Mouse (Mus musculus) forebrain, postnatal 0 days (tissue): ENCODE measurements around the gene Cbr2. TPM values are rescaled to one million over a fixed set of nuclear protein-coding genes. Genes with fewer than 3 reads are reported as not detected.
"Not testable (repeated sequence)": the region's sequence is repeated elsewhere in the genome, so short reads cannot be mapped to it uniquely, and the experiment has no call there.

Source experiments
- ATAC-seq: fragments of 200-750 bp; cut with Nextera tagmentation; 2 replicates; pipeline ENCODE4 v1.8.0; 2017; ENCODE audit warnings: mild to moderate bottlenecking, moderate library complexity
- DNase-seq: peaks from one replicate; pipeline ENCODE4 v3.0.0-alpha.2; 2015
- H3K27ac ChIP-seq: fragments of 300-500 bp; sonication (generic); 2 replicates; pipeline ENCODE4 v1.5.1; 2014; ENCODE audit warnings: low read depth, mild to moderate bottlenecking, antibody characterized with exemption, low read length, moderate library complexity, mixed read lengths
- H3K27me3 ChIP-seq: fragments of 300-500 bp; sonication (generic); 2 replicates; pipeline ENCODE4 v1.6.1; 2014; ENCODE audit warnings: mild to moderate bottlenecking, low read length, mixed read lengths; ENCODE audit not compliant: insufficient read depth
- H3K36me3 ChIP-seq: fragments of 300-500 bp; sonication (generic); 2 replicates; pipeline ENCODE4 v1.6.1; 2014; ENCODE audit warnings: mild to moderate bottlenecking, moderate library complexity; ENCODE audit not compliant: insufficient read depth
- H3K4me1 ChIP-seq: fragments of 300-500 bp; sonication (generic); 2 replicates; pipeline ENCODE4 v1.6.1; 2014; ENCODE audit warnings: antibody characterized with exemption; ENCODE audit not compliant: insufficient read depth
- H3K4me2 ChIP-seq: fragments of 300-500 bp; sonication (generic); 2 replicates; pipeline ENCODE4 v1.6.1; 2014; ENCODE audit warnings: low read depth, mild to moderate bottlenecking, moderate library complexity
- H3K4me3 ChIP-seq: fragments of 300-500 bp; sonication (generic); 2 replicates; pipeline ENCODE4 v1.5.1; 2014; ENCODE audit warnings: low read depth, low read length, mixed read lengths
- H3K9ac ChIP-seq: fragments of 300-500 bp; sonication (generic); 2 replicates; pipeline ENCODE4 v1.6.1; 2014; ENCODE audit warnings: mild to moderate bottlenecking
- H3K9me3 ChIP-seq: fragments of 300-500 bp; sonication (generic); 2 replicates; pipeline ENCODE4 v1.6.1; 2016; ENCODE audit warnings: low read length
- CTCF ChIP-seq: sonication (generic); IDR thresholded peaks from 2 replicates; pipeline ENCODE4 v1.5.1; 2016; ENCODE audit warnings: antibody characterized with exemption, control low read depth, low read depth
- WGBS: fragments of 180-500 bp; shearing (Covaris S2); extraction: QIAGEN DNeasy Blood & Tissue Kit; methylation state at CpG from one replicate; pipeline ENCODE4 v1.1.7; 2014; 5-methylcytosine and 5-hydroxymethylcytosine counted together
- polyA plus RNA-seq: library from polyadenylated mRNA; unstranded; fragments of >200 nt; fragmentation: Nextera tagmentation; extraction: Ambion mirVana; gene quantifications from 2 replicates; pipeline ENCODE4 v1.2.1, GENCODE M21; 2015
- total RNA-seq: library from RNA; depleted of rRNA; stranded (reverse); fragments of >200 nt; gene quantifications from 2 replicates; pipeline ENCODE4 v1.2.3, GENCODE M21; 2014

Gene Cbr2
- total and polyA plus RNA-seq, 2 experiments from 2014 or later = 3.1 to 3.6 TPM

- ATAC-seq (no peak), DNase-seq (no peak)
- H3K36me3 ChIP-seq = no peaks in the 10 kb centered on the region
- WGBS = 59% methylated on average over 1 of the region's 1 CpGs
- no peaks in the 10 kb centered on the region for H3K4me1 ChIP-seq
- H3K9me3 ChIP-seq = no peaks in the 10 kb centered on the region
- H3K27me3 ChIP-seq = no peaks in the 10 kb centered on the region
- no peak overlapping the region for H3K9ac ChIP-seq
- no peak overlapping the region for H3K27ac ChIP-seq
- no peak overlapping the region for H3K4me2 ChIP-seq
- TF ChIP-seq CTCF = no peak
- no peak overlapping the region for H3K4me3 ChIP-seq
Measured at GRCm38 (mm10) chr11:120768206-120768605, 36.3 kb upstream of the Cbr2 start.

GRCm38 (mm10) chr11:120767023-120767422 is 35.1 kb upstream of the Cbr2 start:
- H3K27me3 ChIP-seq, H3K9me3 ChIP-seq, H3K36me3 ChIP-seq, H3K4me1 ChIP-seq, H3K4me3 ChIP-seq, DNase-seq, ATAC-seq, H3K27ac ChIP-seq, H3K4me2 ChIP-seq, H3K9ac ChIP-seq: not testable (repeated sequence)
- 78% methylated on average over 3 of the region's 7 CpGs for WGBS

DNA sequence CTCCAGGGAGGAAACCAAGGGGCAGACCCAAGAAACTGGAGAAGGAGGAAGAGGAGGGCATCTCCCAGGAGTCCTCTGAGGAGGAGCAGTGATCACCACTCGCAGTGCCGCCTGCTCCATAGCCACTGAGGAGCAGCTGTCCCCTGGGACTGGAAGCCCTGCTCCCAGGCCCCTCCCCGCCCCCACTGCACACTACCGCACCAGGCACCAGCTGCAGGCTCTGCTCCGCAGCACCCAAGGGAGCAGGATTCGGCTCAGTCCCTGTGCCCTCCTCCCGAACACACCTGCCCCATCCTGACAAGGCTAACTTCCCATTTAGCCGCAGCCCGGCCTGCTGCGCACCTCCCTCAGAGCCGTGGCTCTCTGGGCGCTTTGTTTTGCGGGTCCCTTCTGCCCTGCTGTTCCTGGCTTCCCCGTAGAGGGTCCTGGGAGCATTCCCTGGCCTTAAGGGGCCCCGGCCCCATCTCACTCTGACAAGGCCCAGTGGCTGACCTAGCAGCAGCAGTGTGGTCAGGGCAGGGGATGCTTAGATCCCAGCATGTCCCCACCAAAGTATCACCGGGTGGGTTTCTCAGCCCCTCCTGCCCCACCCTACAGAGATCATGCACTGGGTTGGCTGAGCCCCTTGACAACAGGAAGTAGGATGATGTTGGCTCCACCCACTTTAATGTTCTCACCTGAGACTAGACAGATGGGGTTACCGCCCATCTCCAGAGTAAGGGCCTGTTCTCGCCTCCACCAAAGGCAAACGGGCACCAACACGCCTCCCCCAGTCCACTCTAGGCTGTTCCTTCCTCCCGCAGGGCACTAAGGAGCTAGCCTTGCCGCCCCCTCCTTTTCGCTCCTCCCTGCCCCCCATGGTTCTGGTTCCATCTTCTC is 31.4 kb upstream of the Cbr2 start:
- not testable (repeated sequence) for ATAC-seq, H3K9me3 ChIP-seq
- WGBS = 10% methylated on average over 6 of the region's 23 CpGs

DNA sequence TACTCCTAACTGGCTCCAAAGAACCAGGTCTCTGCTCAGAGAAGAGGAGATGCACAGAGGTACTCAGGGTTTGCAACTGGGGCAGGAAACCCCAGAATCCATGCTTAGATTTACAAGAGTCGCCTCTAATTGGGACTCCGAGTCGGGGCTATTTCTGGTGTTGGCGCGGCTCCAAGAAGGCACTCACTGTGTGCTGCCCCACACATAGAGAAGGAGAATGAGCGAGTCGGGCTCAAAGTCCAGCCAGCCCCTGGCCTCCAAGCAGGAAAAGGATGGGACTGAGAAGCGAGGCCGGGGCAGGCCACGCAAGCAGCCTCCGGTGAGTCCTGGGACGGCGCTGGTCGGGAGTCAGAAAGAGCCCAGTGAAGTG is 30.7 kb upstream of the Cbr2 start, which contains the start of gene Hmga1b:
Hmga1b (plus strand) TSS at position 123 of the 370 bp plus-strand sequence.
- not testable (repeated sequence) for H3K9ac ChIP-seq, H3K36me3 ChIP-seq, H3K27ac ChIP-seq, H3K9me3 ChIP-seq, ATAC-seq, H3K4me1 ChIP-seq, H3K4me3 ChIP-seq, DNase-seq, H3K4me2 ChIP-seq, H3K27me3 ChIP-seq
- WGBS = 10% methylated on average over 14 of the region's 14 CpGs

More for the DNA sequence above, 31.4 kb upstream of the Cbr2 start:
- not testable (repeated sequence) for H3K27me3 ChIP-seq, H3K27ac ChIP-seq, H3K9ac ChIP-seq, H3K4me1 ChIP-seq, H3K36me3 ChIP-seq, DNase-seq, H3K4me2 ChIP-seq, H3K4me3 ChIP-seq

- TF ChIP-seq CTCF = no peak
- Histone ChIP-seq H3K36me3 (no peaks in the 10 kb centered on the region), H3K4me2 (no peak overlapping the region), H3K9ac (no peak overlapping the region), H3K9me3 (no peaks in the 10 kb centered on the region), H3K4me1 (no peaks in the 10 kb centered on the region), H3K4me3 (no peak overlapping the region), H3K27me3 (0 out of 2 replicates have a peak, but pooled peaks cover 6% of the 10 kb centered on the region), H3K27ac (no peak overlapping the region)
- ATAC-seq (no peak), DNase-seq (no peak)
- 68% methylated on average over 14 of the region's 14 CpGs for WGBS
Measured at GRCm38 (mm10) chr11:120761811-120762671, 30.1 kb upstream of the Cbr2 start.

DNA sequence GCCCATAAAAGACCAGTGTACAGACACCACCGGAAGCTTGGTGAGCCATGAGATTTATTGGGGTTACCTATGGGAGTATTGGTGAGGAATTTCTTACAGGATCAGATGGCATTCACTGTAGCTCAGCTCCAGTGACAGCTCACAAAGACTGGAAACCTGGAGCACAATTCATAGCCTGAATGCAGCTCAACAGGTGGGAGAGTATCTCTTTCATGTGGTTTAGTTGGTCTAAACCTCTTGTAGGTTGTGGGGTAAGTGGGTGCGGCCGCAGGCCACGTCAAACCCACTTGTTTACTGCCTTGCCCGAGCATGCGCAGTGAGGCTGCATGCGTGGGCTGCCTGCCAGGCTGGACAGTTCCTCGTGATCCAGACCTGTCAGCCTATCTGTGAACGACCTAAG is 28.3 kb upstream of the Cbr2 start:
- ATAC-seq (no peak), DNase-seq (no peak)
- no peak overlapping the region for H3K9ac ChIP-seq
- 90% methylated on average over 9 of the region's 9 CpGs for WGBS
- no peak for TF ChIP-seq CTCF
- H3K4me2 ChIP-seq = no peak overlapping the region
- no peak overlapping the region for H3K27ac ChIP-seq
- 0 out of 2 replicates have a peak, but pooled peaks cover 6% of the 10 kb centered on the region for H3K27me3 ChIP-seq
- H3K9me3 ChIP-seq = no peaks in the 10 kb centered on the region
- no peaks in the 10 kb centered on the region for H3K36me3 ChIP-seq
- H3K4me3 ChIP-seq = no peak overlapping the region
- no peaks in the 10 kb centered on the region for H3K4me1 ChIP-seq

DNA sequence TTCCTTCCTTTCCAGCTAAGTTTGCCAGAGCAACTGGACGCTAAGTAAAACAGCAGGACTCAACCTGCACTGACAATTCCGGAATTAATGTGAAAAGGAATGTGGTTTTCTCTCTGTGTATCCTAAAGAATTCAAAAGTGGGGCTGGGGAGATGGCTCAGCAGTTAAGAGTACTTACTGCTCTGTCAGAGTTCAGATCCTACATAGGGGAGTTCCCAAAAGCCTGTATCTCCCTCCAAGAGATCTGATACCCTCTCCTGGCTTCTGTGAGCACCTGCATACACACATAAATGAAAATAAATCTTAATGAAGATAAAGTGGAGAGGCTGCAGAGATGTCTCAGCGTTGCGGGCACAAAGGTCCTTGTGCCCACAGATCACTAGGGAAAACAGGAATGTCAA is 19.7 kb upstream of the Cbr2 start:
- Histone ChIP-seq H3K4me2 (no peak overlapping the region), H3K9ac (no peak overlapping the region), H3K9me3 (no peaks in the 10 kb centered on the region), H3K27me3 (no peaks in the 10 kb centered on the region), H3K4me3 (no peak overlapping the region), H3K27ac (no peak overlapping the region), H3K4me1 (no peaks in the 10 kb centered on the region), H3K36me3 (no peaks in the 10 kb centered on the region)
- TF ChIP-seq CTCF = no peak
- ATAC-seq = no peak
- no peak for DNase-seq
- 79% methylated on average over 4 of the region's 4 CpGs for WGBS
